Mouse (Mus musculus): Measurements from ENCODE around the gene Cilp. TPM values are rescaled to one million over a fixed set of nuclear protein-coding genes. Genes with fewer than 3 reads are reported as not detected.
"Not testable (repeated sequence)": the region's sequence is repeated elsewhere in the genome, so short reads cannot be mapped to it uniquely, and the experiment has no call there.

The Cilp gene
- not detected in 2 replicates for total RNA-seq (2015)
- not detected in 2 replicates for total RNA-seq (2017)

- no peak for ATAC-seq (ENCODE audit: poor library complexity, severe bottlenecking)
Observed at GRCm38 (mm10) chr9:65264959-65265358, at the start of gene Cilp. Cilp (plus strand) TSS chr9:65265180.

- no peak for ATAC-seq (ENCODE audit: poor library complexity, severe bottlenecking)
Observed at GRCm38 (mm10) chr9:65215494-65216126, 49.4 kb upstream of the Cilp start.

GRCm38 (mm10) chr9:65216972-65217371, 48.0 kb upstream of the Cilp start:
- ATAC-seq (ENCODE audit: poor library complexity, severe bottlenecking): no peak

- 0 out of 2 replicates have a peak, but pooled peaks have one; percentile 15 for ATAC-seq (ENCODE audit: poor library complexity, severe bottlenecking)
Observed at GRCm38 (mm10) chr9:65217661-65218060, 47.3 kb upstream of the Cilp start.

- no peak for ATAC-seq (ENCODE audit: poor library complexity, severe bottlenecking)
Observed at GRCm38 (mm10) chr9:65218916-65219315, 46.1 kb upstream of the Cilp start.

- not testable (repeated sequence) for ATAC-seq (ENCODE audit: poor library complexity, severe bottlenecking)
Observed at GRCm38 (mm10) chr9:65220398-65220797, 44.6 kb upstream of the Cilp start.

- ATAC-seq (ENCODE audit: poor library complexity, severe bottlenecking): no peak
Observed at GRCm38 (mm10) chr9:65223927-65224326, 41.1 kb upstream of the Cilp start.

- no peak for ATAC-seq (ENCODE audit: poor library complexity, severe bottlenecking)
Observed at GRCm38 (mm10) chr9:65225795-65226194, 39.2 kb upstream of the Cilp start.

- no peak for ATAC-seq (ENCODE audit: poor library complexity, severe bottlenecking)
Observed at GRCm38 (mm10) chr9:65230250-65230649, 34.7 kb upstream of the Cilp start.

- ATAC-seq (ENCODE audit: poor library complexity, severe bottlenecking): no peak
Observed at GRCm38 (mm10) chr9:65231284-65231683, 33.7 kb upstream of the Cilp start.

- no peak for ATAC-seq (ENCODE audit: poor library complexity, severe bottlenecking)
Observed at GRCm38 (mm10) chr9:65233243-65233985, 31.6 kb upstream of the Cilp start.

GRCm38 (mm10) chr9:65234734-65235133, 30.2 kb upstream of the Cilp start:
- no peak for ATAC-seq (ENCODE audit: poor library complexity, severe bottlenecking)

- no peak for ATAC-seq (ENCODE audit: poor library complexity, severe bottlenecking)
Observed at GRCm38 (mm10) chr9:65235601-65236000, 29.4 kb upstream of the Cilp start.

- no peak for ATAC-seq (ENCODE audit: poor library complexity, severe bottlenecking)
Observed at GRCm38 (mm10) chr9:65237616-65238015, 27.4 kb upstream of the Cilp start.

- ATAC-seq (ENCODE audit: poor library complexity, severe bottlenecking): no peak
Observed at GRCm38 (mm10) chr9:65238191-65238760, 26.7 kb upstream of the Cilp start.

- no peak for ATAC-seq (ENCODE audit: poor library complexity, severe bottlenecking)
Observed at GRCm38 (mm10) chr9:65239176-65239575, 25.8 kb upstream of the Cilp start.

GRCm38 (mm10) chr9:65239731-65240130, 25.2 kb upstream of the Cilp start:
- ATAC-seq (ENCODE audit: poor library complexity, severe bottlenecking): no peak

GRCm38 (mm10) chr9:65240587-65240986, 24.4 kb upstream of the Cilp start:
- no peak for ATAC-seq (ENCODE audit: poor library complexity, severe bottlenecking)

GRCm38 (mm10) chr9:65241973-65242372, 23.0 kb upstream of the Cilp start:
- no peak for ATAC-seq (ENCODE audit: poor library complexity, severe bottlenecking)

- no peak for ATAC-seq (ENCODE audit: poor library complexity, severe bottlenecking)
Observed at GRCm38 (mm10) chr9:65243249-65243648, 21.7 kb upstream of the Cilp start.

- ATAC-seq (ENCODE audit: poor library complexity, severe bottlenecking): no peak
Observed at GRCm38 (mm10) chr9:65244036-65244806, 20.8 kb upstream of the Cilp start.

Data from megakaryocyte, adult 5-6 weeks (primary cell).